Mouse (Mus musculus): ENCODE data around the gene Ms4a6b. TPM values are rescaled to one million over a fixed set of nuclear protein-coding genes. Genes with fewer than 3 reads are reported as not detected.
"Not testable (repeated sequence)": the region's sequence is repeated elsewhere in the genome, so short reads cannot be mapped to it uniquely, and the experiment has no call there.

The Ms4a6b gene
- polyA plus RNA-seq (2014; fragmentation: Nextera tagmentation; extraction: Ambion mirVana), result 4.2 and 5.0 TPM in 2 replicates

GRCm38 (mm10) chr19:11516246-11516645 lies at the start of gene Ms4a6b:
Gene Ms4a6b, plus strand, starts transcription at chr19:11516512.
- ATAC-seq (ENCODE audit: low FRiP score), result no peak
- Histone ChIP-seq H3K36me3 (ENCODE audit: control insufficient read depth, insufficient read depth, low read length) (no peaks in the 10 kb centered on the region), H3K9me3 (ENCODE audit: control insufficient read depth, low read length) (no peaks in the 10 kb centered on the region), H3K4me2 (replicated peaks; ENCODE audit: low read depth, low read length) (no peak within 1 kb of the TSS), H3K4me3 (ENCODE audit: low read depth, low read length) (no peak within 1 kb of the TSS), H3K27me3 (ENCODE audit: control insufficient read depth, insufficient read depth, low read length) (no peaks in the 10 kb centered on the region), H3K4me1 (replicated peaks; ENCODE audit: control insufficient read depth, insufficient read depth, low read length) (no peaks in the 10 kb centered on the region), H3K27ac (ENCODE audit: low read depth, low read length) (no peak within 1 kb of the TSS), H3K9ac (ENCODE audit: low read depth, low read length) (no peak within 1 kb of the TSS)
- no peak for DNase-seq (ENCODE audit: low spot score)

- H3K36me3 ChIP-seq (ENCODE audit: control insufficient read depth, insufficient read depth, low read length); H3K27me3 ChIP-seq (ENCODE audit: control insufficient read depth, insufficient read depth, low read length); H3K4me3 ChIP-seq (ENCODE audit: low read depth, low read length); H3K9me3 ChIP-seq (ENCODE audit: control insufficient read depth, low read length); H3K4me1 ChIP-seq (replicated peaks; ENCODE audit: control insufficient read depth, insufficient read depth, low read length); DNase-seq (ENCODE audit: low spot score); H3K27ac ChIP-seq (ENCODE audit: low read depth, low read length); ATAC-seq (ENCODE audit: low FRiP score); H3K4me2 ChIP-seq (replicated peaks; ENCODE audit: low read depth, low read length); H3K9ac ChIP-seq (ENCODE audit: low read depth, low read length): not testable (repeated sequence)
- WGBS, result 76% methylated on average over 1 of the region's 1 CpGs
These were observed 48.0 kb upstream of the Ms4a6b start for GRCm38 (mm10) chr19:11468361-11468760.

GRCm38 (mm10) chr19:11469215-11469614 lies 47.1 kb upstream of the Ms4a6b start, which contains the start of gene Ms4a6c:
Gene Ms4a6c, plus strand, starts transcription at chr19:11469366.
- WGBS, result 93% methylated on average over 4 of the region's 4 CpGs
- ATAC-seq (ENCODE audit: low FRiP score); H3K9me3 ChIP-seq (ENCODE audit: control insufficient read depth, low read length); DNase-seq (ENCODE audit: low spot score); H3K27me3 ChIP-seq (ENCODE audit: control insufficient read depth, insufficient read depth, low read length); H3K36me3 ChIP-seq (ENCODE audit: control insufficient read depth, insufficient read depth, low read length); H3K4me2 ChIP-seq (replicated peaks; ENCODE audit: low read depth, low read length); H3K4me1 ChIP-seq (replicated peaks; ENCODE audit: control insufficient read depth, insufficient read depth, low read length); H3K4me3 ChIP-seq (ENCODE audit: low read depth, low read length); H3K9ac ChIP-seq (ENCODE audit: low read depth, low read length); H3K27ac ChIP-seq (ENCODE audit: low read depth, low read length): not testable (repeated sequence)

GRCm38 (mm10) chr19:11479714-11480113 lies 36.6 kb upstream of the Ms4a6b start:
- no peaks in the 10 kb centered on the region for H3K36me3 ChIP-seq (ENCODE audit: control insufficient read depth, insufficient read depth, low read length)
- no peak for DNase-seq (ENCODE audit: low spot score)
- ATAC-seq (ENCODE audit: low FRiP score), result no peak
- H3K4me3 ChIP-seq (ENCODE audit: low read depth, low read length), result no peak overlapping the region
- H3K4me1 ChIP-seq (replicated peaks; ENCODE audit: control insufficient read depth, insufficient read depth, low read length), result no peaks in the 10 kb centered on the region
- no peaks in the 10 kb centered on the region for H3K9me3 ChIP-seq (ENCODE audit: control insufficient read depth, low read length)
- 81% methylated on average over 2 of the region's 2 CpGs for WGBS
- H3K27me3 ChIP-seq (ENCODE audit: control insufficient read depth, insufficient read depth, low read length), result no peaks in the 10 kb centered on the region
- no peak overlapping the region for H3K27ac ChIP-seq (ENCODE audit: low read depth, low read length)
- H3K9ac ChIP-seq (ENCODE audit: low read depth, low read length), result no peak overlapping the region
- H3K4me2 ChIP-seq (replicated peaks; ENCODE audit: low read depth, low read length), result no peak overlapping the region

- WGBS, result 86% methylated on average over 2 of the region's 2 CpGs
- no peak for DNase-seq (ENCODE audit: low spot score)
- Histone ChIP-seq H3K36me3 (ENCODE audit: control insufficient read depth, insufficient read depth, low read length) (no peaks in the 10 kb centered on the region), H3K9me3 (ENCODE audit: control insufficient read depth, low read length) (no peaks in the 10 kb centered on the region), H3K27me3 (ENCODE audit: control insufficient read depth, insufficient read depth, low read length) (no peaks in the 10 kb centered on the region), H3K4me2 (replicated peaks; ENCODE audit: low read depth, low read length) (no peak overlapping the region), H3K9ac (ENCODE audit: low read depth, low read length) (no peak overlapping the region), H3K4me3 (ENCODE audit: low read depth, low read length) (no peak overlapping the region), H3K4me1 (replicated peaks; ENCODE audit: control insufficient read depth, insufficient read depth, low read length) (no peaks in the 10 kb centered on the region), H3K27ac (ENCODE audit: low read depth, low read length) (no peak overlapping the region)
- no peak for ATAC-seq (ENCODE audit: low FRiP score)
These were observed 33.6 kb upstream of the Ms4a6b start for GRCm38 (mm10) chr19:11482684-11483083.

GRCm38 (mm10) chr19:11483941-11484340 lies 32.4 kb upstream of the Ms4a6b start:
- H3K27me3 ChIP-seq (ENCODE audit: control insufficient read depth, insufficient read depth, low read length), result no peaks in the 10 kb centered on the region
- 83% methylated on average over 4 of the region's 4 CpGs for WGBS
- H3K4me3 ChIP-seq (ENCODE audit: low read depth, low read length), result no peak overlapping the region
- no peak for ATAC-seq (ENCODE audit: low FRiP score)
- no peak overlapping the region for H3K9ac ChIP-seq (ENCODE audit: low read depth, low read length)
- no peak for DNase-seq (ENCODE audit: low spot score)
- H3K36me3 ChIP-seq (ENCODE audit: control insufficient read depth, insufficient read depth, low read length), result no peaks in the 10 kb centered on the region
- no peaks in the 10 kb centered on the region for H3K4me1 ChIP-seq (replicated peaks; ENCODE audit: control insufficient read depth, insufficient read depth, low read length)
- H3K4me2 ChIP-seq (replicated peaks; ENCODE audit: low read depth, low read length), result no peak overlapping the region
- H3K27ac ChIP-seq (ENCODE audit: low read depth, low read length), result no peak overlapping the region
- no peaks in the 10 kb centered on the region for H3K9me3 ChIP-seq (ENCODE audit: control insufficient read depth, low read length)

- H3K4me3 ChIP-seq (ENCODE audit: low read depth, low read length), result no peak overlapping the region
- 91% methylated on average over 3 of the region's 3 CpGs for WGBS
- H3K36me3 ChIP-seq (ENCODE audit: control insufficient read depth, insufficient read depth, low read length), result no peaks in the 10 kb centered on the region
- no peak overlapping the region for H3K4me2 ChIP-seq (replicated peaks; ENCODE audit: low read depth, low read length)
- ATAC-seq (ENCODE audit: low FRiP score), result no peak
- no peak for DNase-seq (ENCODE audit: low spot score)
- H3K4me1 ChIP-seq (replicated peaks; ENCODE audit: control insufficient read depth, insufficient read depth, low read length), result no peaks in the 10 kb centered on the region
- H3K9me3 ChIP-seq (ENCODE audit: control insufficient read depth, low read length), result no peaks in the 10 kb centered on the region
- no peaks in the 10 kb centered on the region for H3K27me3 ChIP-seq (ENCODE audit: control insufficient read depth, insufficient read depth, low read length)
- H3K27ac ChIP-seq (ENCODE audit: low read depth, low read length), result no peak overlapping the region
- H3K9ac ChIP-seq (ENCODE audit: low read depth, low read length), result no peak overlapping the region
These were observed 31.9 kb upstream of the Ms4a6b start for GRCm38 (mm10) chr19:11484388-11484787.

- no peaks in the 10 kb centered on the region for H3K27me3 ChIP-seq (ENCODE audit: control insufficient read depth, insufficient read depth, low read length)
- no peak overlapping the region for H3K27ac ChIP-seq (ENCODE audit: low read depth, low read length)
- 91% methylated on average over 3 of the region's 3 CpGs for WGBS
These were observed 31.0 kb upstream of the Ms4a6b start for GRCm38 (mm10) chr19:11485266-11485665.

GRCm38 (mm10) chr19:11485746-11486145 lies 30.6 kb upstream of the Ms4a6b start, which contains the start of gene Gm8369:
Gene Gm8369, plus strand, starts transcription at chr19:11485938.
- 86% methylated on average over 2 of the region's 2 CpGs for WGBS
- DNase-seq (ENCODE audit: low spot score), result no peak
- no peaks in the 10 kb centered on the region for H3K36me3 ChIP-seq (ENCODE audit: control insufficient read depth, insufficient read depth, low read length)

More at GRCm38 (mm10) chr19:11485266-11485665, 31.0 kb upstream of the Ms4a6b start:
- ATAC-seq (ENCODE audit: low FRiP score) (no peak), DNase-seq (ENCODE audit: low spot score) (no peak)
- Histone ChIP-seq H3K4me2 (replicated peaks; ENCODE audit: low read depth, low read length) (no peak overlapping the region), H3K4me1 (replicated peaks; ENCODE audit: control insufficient read depth, insufficient read depth, low read length) (no peaks in the 10 kb centered on the region), H3K9me3 (ENCODE audit: control insufficient read depth, low read length) (no peaks in the 10 kb centered on the region), H3K9ac (ENCODE audit: low read depth, low read length) (no peak overlapping the region), H3K36me3 (ENCODE audit: control insufficient read depth, insufficient read depth, low read length) (no peaks in the 10 kb centered on the region), H3K4me3 (ENCODE audit: low read depth, low read length) (no peak overlapping the region)

More at GRCm38 (mm10) chr19:11485746-11486145, 30.6 kb upstream of the Ms4a6b start, which contains the start of gene Gm8369:
- H3K4me1 ChIP-seq (replicated peaks; ENCODE audit: control insufficient read depth, insufficient read depth, low read length), result no peaks in the 10 kb centered on the region
- H3K4me2 ChIP-seq (replicated peaks; ENCODE audit: low read depth, low read length), result no peak within 1 kb of the TSS
- no peak within 1 kb of the TSS for H3K4me3 ChIP-seq (ENCODE audit: low read depth, low read length)
- H3K27me3 ChIP-seq (ENCODE audit: control insufficient read depth, insufficient read depth, low read length), result no peaks in the 10 kb centered on the region
- H3K9me3 ChIP-seq (ENCODE audit: control insufficient read depth, low read length), result no peaks in the 10 kb centered on the region
- no peak within 1 kb of the TSS for H3K27ac ChIP-seq (ENCODE audit: low read depth, low read length)
- no peak within 1 kb of the TSS for H3K9ac ChIP-seq (ENCODE audit: low read depth, low read length)
- ATAC-seq (ENCODE audit: low FRiP score), result no peak

All from hindbrain, embryonic 11.5 days (tissue).